Mouse (Mus musculus): ENCODE data around the gene Abcb9.
A peak's percentile ranks its signal among the peaks of the same experiment; 100 is the strongest.

Gene Abcb9

GRCm38 (mm10) chr5:124031068-124031955 lies 64.3 kb downstream of the Abcb9 start:
- peak; percentile 69 for DNase-seq (ENCODE audit: low read depth)

GRCm38 (mm10) chr5:124030386-124031067 lies 65.1 kb downstream of the Abcb9 start:
- DNase-seq (ENCODE audit: low read depth) = peak; percentile 77

GRCm38 (mm10) chr5:124029220-124030035 lies 66.2 kb downstream of the Abcb9 start:
- peak; percentile 70 for DNase-seq (ENCODE audit: low read depth)

GRCm38 (mm10) chr5:124028680-124029079 lies 66.9 kb downstream of the Abcb9 start:
- DNase-seq (ENCODE audit: low read depth) = peak; percentile 75

GRCm38 (mm10) chr5:124027702-124028470 lies 67.7 kb downstream of the Abcb9 start:
- DNase-seq (ENCODE audit: low read depth) = peak; percentile 57

GRCm38 (mm10) chr5:124026568-124026967 lies 69.0 kb downstream of the Abcb9 start:
- DNase-seq (ENCODE audit: low read depth) = no peak

- peak; percentile 30 for DNase-seq (ENCODE audit: low read depth)
These were observed 69.8 kb downstream of the Abcb9 start for GRCm38 (mm10) chr5:124025587-124026441.

- peak; percentile 50 for DNase-seq (ENCODE audit: low read depth)
These were observed 70.5 kb downstream of the Abcb9 start for GRCm38 (mm10) chr5:124025146-124025545.

GRCm38 (mm10) chr5:124024677-124025076 lies 70.9 kb downstream of the Abcb9 start:
- no peak for DNase-seq (ENCODE audit: low read depth)

- peak; percentile 73 for DNase-seq (ENCODE audit: low read depth)
These were observed 73.2 kb downstream of the Abcb9 start for GRCm38 (mm10) chr5:124022365-124022764.

GRCm38 (mm10) chr5:124021701-124022100 lies 73.9 kb downstream of the Abcb9 start:
- peak; percentile 52 for DNase-seq (ENCODE audit: low read depth)

- peak; percentile 31 for DNase-seq (ENCODE audit: low read depth)
These were observed 74.5 kb downstream of the Abcb9 start for GRCm38 (mm10) chr5:124021148-124021547.

GRCm38 (mm10) chr5:124019348-124020216 lies 76.0 kb downstream of the Abcb9 start:
- DNase-seq (ENCODE audit: low read depth) = peak; percentile 75

GRCm38 (mm10) chr5:124018651-124019050 lies 76.9 kb downstream of the Abcb9 start:
- peak; percentile 48 for DNase-seq (ENCODE audit: low read depth)

GRCm38 (mm10) chr5:124017941-124018340 lies 77.7 kb downstream of the Abcb9 start:
- no peak for DNase-seq (ENCODE audit: low read depth)

- DNase-seq (ENCODE audit: low read depth) = peak; percentile 25
These were observed 79.2 kb downstream of the Abcb9 start for GRCm38 (mm10) chr5:124016291-124016821.

GRCm38 (mm10) chr5:124015727-124016126 lies 79.9 kb downstream of the Abcb9 start:
- DNase-seq (ENCODE audit: low read depth) = peak; percentile 22

- peak; percentile 38 for DNase-seq (ENCODE audit: low read depth)
These were observed 80.8 kb downstream of the Abcb9 start for GRCm38 (mm10) chr5:124014791-124015251.

- no peak for DNase-seq (ENCODE audit: low read depth)
These were observed 81.4 kb downstream of the Abcb9 start for GRCm38 (mm10) chr5:124014180-124014579.

All from naive thymus-derived CD4-positive, alpha-beta T cell, adult 2 months (primary cell).